Mouse (Mus musculus) central nervous system, embryonic 11.5 days (tissue): ENCODE measurements around the gene Nxnl1. TPM values are rescaled to one million over a fixed set of nuclear protein-coding genes. Genes with fewer than 3 reads are reported as not detected.

Experiments
- polyA plus RNA-seq: library from polyadenylated mRNA; depleted of rRNA; stranded (reverse); fragments of >200 nt; gene quantifications from 2 replicates; pipeline ENCODE4 v1.2.3, GENCODE M21; 2012; rRNA removed

Nxnl1 gene
- not detected in 2 replicates for polyA plus RNA-seq

DNA sequence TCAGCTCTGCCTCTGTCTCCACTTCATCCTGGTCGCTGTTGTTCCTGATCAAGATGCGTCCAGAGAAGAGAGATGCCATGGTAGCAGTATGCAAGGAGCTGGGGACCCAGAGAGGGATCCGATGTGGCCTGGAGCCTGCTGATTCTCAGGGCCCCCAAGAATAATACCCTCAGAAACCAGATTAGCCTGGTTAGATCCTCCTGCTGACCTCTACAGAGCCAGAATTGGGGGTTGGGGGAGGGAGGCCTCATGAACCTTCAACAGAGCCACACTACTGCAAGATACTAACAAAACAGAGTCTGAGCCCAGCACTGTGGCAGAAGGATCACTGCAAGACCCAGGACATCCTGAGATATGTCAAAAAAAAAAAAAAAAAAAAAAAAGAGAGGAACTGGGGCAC is at the start of gene Nxnl1:
Gene Nxnl1 (minus strand): TSS at position 101 of the 400 bp plus-strand sequence.

GRCm38 (mm10) chr8:71610822-71611651 is 44.6 kb upstream of the Nxnl1 start, which contains the start of gene Colgalt1:
TSS of gene Colgalt1 (plus strand) at chr8:71610998.

GRCm38 (mm10) chr8:71597451-71597850 is 31.1 kb upstream of the Nxnl1 start, which contains the start of gene Fam129c:
TSS of gene Fam129c (plus strand) at chr8:71597648.

DNA sequence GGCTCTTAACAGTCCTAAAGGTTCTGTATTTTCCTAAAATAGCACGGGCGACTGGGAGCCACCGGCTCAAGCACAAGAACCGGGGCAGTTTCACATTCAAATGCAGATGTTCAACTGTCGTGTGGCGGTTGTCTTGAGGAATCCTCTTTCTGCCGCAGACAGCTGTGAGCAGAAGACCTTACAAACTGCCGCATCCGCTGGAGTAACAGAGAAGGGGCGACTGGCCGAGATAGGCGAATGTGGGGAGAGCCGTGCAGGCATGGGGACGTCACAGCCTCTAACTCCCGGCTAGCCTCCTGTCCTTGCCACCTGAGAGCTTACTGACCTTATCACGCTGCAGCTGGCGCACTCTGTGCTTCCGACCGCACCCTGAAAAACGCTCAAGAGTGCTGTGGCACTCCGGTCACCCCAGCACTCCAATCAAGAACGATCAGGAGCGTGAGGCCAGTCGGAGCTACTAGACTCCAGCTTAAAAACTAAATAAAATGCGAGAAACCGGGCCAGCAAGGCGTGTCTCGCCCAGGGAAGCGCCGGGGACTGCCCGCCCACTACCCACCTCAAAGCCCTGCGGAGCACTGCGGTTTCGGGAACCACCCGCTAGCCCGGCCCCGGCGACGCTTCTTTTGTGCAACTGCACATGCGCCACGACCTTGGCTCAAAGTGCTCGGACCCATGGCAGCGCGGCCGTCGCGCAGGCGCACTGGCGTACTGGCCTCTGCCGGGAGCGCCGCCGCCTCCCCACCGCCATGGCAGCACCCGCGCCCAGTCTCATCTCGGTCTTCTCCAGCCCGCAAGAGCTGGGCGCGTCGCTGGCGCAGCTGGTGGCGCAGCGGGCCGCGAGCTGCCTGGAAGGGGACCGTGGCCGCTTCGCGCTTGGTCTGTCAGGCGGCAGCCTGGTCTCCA is 25.3 kb upstream of the Nxnl1 start, which contains the start of gene Pgls:
Gene Pgls (plus strand): TSS at position 706 of the 903 bp plus-strand sequence.

GRCm38 (mm10) chr8:71568387-71568937 is 2.1 kb upstream of the Nxnl1 start, which contains the start of gene Slc27a1:
TSS of gene Slc27a1 (plus strand) at chr8:71568882.

GRCm38 (mm10) chr8:71558071-71558957 is 8.1 kb downstream of the Nxnl1 start, which contains the start of gene Tmem221:
TSS of gene Tmem221 (minus strand) at chr8:71558871.

GRCm38 (mm10) chr8:71542632-71543343 is 23.6 kb downstream of the Nxnl1 start, which contains the start of gene Mvb12a:
TSS of gene Mvb12a (plus strand) at chr8:71542922.

DNA sequence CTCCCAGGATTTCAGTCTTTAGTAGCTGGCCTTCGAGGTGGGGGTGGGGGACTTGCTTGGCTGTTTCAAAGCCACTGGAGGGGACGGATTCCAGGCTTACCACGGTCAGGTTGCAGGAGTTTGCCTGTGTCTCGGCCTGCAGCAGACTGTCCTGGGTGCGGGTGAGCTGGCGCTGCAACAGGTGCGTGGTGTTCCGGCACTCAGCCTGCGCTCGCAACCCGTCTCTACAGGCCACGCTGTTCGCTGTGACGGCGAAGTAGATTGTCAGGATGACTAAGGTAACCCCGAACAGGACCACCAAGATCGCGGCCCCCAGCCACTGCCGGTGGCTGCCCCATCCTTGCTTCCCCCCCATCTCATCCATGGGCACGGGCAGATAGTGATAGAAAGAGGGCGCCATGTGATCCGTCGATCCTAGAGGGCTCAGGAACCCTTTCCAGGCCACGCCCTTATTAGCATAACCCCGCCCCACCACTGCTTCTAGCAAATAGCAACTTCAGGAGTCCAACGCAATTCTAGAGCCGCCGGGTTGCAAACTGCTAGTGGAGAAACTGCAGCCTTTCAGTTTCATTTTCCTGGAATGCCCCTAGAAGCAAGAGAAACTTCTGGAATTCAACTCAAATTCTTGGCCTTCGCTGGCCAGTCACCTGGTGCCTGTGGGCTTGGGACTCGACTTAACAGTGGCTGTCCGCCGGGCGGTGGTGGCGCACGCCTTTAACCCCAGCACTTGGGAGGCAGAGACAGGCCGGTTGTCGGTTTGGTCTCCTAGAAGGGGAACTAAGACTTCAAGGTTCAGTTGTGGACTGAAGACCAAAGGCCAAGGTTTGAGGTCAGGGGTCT is 29.2 kb downstream of the Nxnl1 start, which contains the start of gene Bst2:
Gene Bst2 (minus strand): TSS at position 429 of the 840 bp plus-strand sequence.

DNA sequence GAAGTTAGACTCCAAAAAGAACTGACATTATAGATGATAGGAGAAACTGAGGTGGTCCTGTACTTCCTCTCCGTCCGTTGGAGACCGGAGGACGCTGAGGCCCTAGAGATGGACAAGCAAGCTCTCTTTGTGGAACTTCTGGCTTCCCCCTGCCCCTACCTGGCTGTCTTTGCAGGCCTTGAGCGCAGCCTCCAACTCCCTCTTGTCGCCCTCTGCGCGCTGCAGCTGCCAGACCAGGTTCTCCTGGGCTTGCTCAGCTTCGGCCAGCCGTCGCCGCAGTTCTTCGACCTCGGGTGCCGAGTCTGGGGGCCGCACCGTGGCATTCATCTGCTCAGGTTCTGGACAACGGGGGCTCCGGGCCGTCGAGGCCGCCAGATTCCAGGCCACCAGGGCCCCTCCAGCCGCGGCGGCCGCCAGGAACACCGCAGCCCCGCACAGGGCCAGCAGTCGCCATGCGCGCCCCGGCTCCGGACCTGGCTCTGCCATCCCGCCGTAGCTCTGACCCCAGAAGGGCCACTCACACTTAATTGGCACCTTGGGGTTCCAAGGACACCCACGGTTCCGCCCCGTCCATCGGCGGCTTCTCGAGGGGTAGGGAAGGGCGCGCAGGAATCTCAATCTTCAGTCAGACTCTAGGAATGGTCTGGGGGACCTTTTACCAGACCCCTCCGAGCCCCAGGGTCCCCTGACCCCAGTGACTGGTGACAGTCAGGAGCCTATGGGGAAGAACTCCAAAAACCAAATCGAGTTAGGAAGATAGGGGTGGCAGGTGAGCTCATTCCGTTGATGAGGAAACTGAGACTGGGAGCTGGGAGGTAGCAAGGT is 41.0 kb downstream of the Nxnl1 start, which contains the start of gene Ccdc194:
Gene Ccdc194 (minus strand): TSS at position 486 of the 825 bp plus-strand sequence.

GRCm38 (mm10) chr8:71511644-71512043 is 54.8 kb downstream of the Nxnl1 start, which contains the start of gene Plvap:
TSS of gene Plvap (minus strand) at chr8:71511752.

Other genes starting within 250 kb of the Nxnl1 start
- 132 and 143 TPM in 2 replicates for gene Use1, start 199.8 kb downstream of the Nxnl1 start, polyA plus RNA-seq
- gene Ocel1, start 195.3 kb downstream of the Nxnl1 start, polyA plus RNA-seq: 1.9 and 2.5 TPM in 2 replicates
- gene Nr2f6, start 184.6 kb downstream of the Nxnl1 start, polyA plus RNA-seq: 71.4 and 73.9 TPM in 2 replicates
- 7.8 and 7.9 TPM in 2 replicates for gene Ushbp1, start 170.8 kb downstream of the Nxnl1 start, polyA plus RNA-seq
- 128 and 175 TPM in 2 replicates for gene Babam1, start 169.7 kb downstream of the Nxnl1 start, polyA plus RNA-seq
- gene Ankle1, start 160.6 kb downstream of the Nxnl1 start, polyA plus RNA-seq: 46.1 and 53.5 TPM in 2 replicates
- 63.1 and 67.7 TPM in 2 replicates for gene Abhd8, start 102.9 kb downstream of the Nxnl1 start, polyA plus RNA-seq
- gene Mrpl34, start 101.6 kb downstream of the Nxnl1 start, polyA plus RNA-seq: 82.2 and 83.9 TPM in 2 replicates
- 70.7 and 98.5 TPM in 2 replicates for gene Dda1, start 97.4 kb downstream of the Nxnl1 start, polyA plus RNA-seq
- gene Ano8, start 80.6 kb downstream of the Nxnl1 start, polyA plus RNA-seq: 64.5 and 107 TPM in 2 replicates
- 30.7 and 37.4 TPM in 2 replicates for gene Gtpbp3, start 78.5 kb downstream of the Nxnl1 start, polyA plus RNA-seq
- 29.5 and 39.7 TPM in 2 replicates for gene Plvap, start 54.8 kb downstream of the Nxnl1 start, polyA plus RNA-seq
- gene Ccdc194, start 40.9 kb downstream of the Nxnl1 start, polyA plus RNA-seq: 0.48 and 0.52 TPM in 2 replicates
- 15.8 and 19.0 TPM in 2 replicates for gene Bst2, start 29.1 kb downstream of the Nxnl1 start, polyA plus RNA-seq
- 62.6 and 71.2 TPM in 2 replicates for gene Mvb12a, start 23.7 kb downstream of the Nxnl1 start, polyA plus RNA-seq
- gene Tmem221, start 7.7 kb downstream of the Nxnl1 start, polyA plus RNA-seq: 0.22 and 0.23 TPM in 2 replicates
- gene Slc27a1, start 2.3 kb upstream of the Nxnl1 start, polyA plus RNA-seq: 50.4 and 64.7 TPM in 2 replicates
- 126 and 164 TPM in 2 replicates for gene Pgls, start 25.6 kb upstream of the Nxnl1 start, polyA plus RNA-seq
- gene Fam129c, start 31.0 kb upstream of the Nxnl1 start, polyA plus RNA-seq: 6.1 and 12.4 TPM in 2 replicates
- 65.9 and 99.7 TPM in 2 replicates for gene Colgalt1, start 44.4 kb upstream of the Nxnl1 start, polyA plus RNA-seq
- gene Unc13a, start 105.2 kb upstream of the Nxnl1 start, polyA plus RNA-seq: 15.4 and 19.3 TPM in 2 replicates
- 3.5 TPM in 2 replicates for gene Jak3, start 109.7 kb upstream of the Nxnl1 start, polyA plus RNA-seq
- 0.57 and 1.1 TPM in 2 replicates for gene Insl3, start 122.6 kb upstream of the Nxnl1 start, polyA plus RNA-seq
- 0.40 and 0.66 TPM in 2 replicates for gene B3gnt3, start 135.2 kb upstream of the Nxnl1 start, polyA plus RNA-seq
- 30.0 and 40.4 TPM in 2 replicates for gene Fcho1, start 159.1 kb upstream of the Nxnl1 start, polyA plus RNA-seq